In the genomic region with DNA sequence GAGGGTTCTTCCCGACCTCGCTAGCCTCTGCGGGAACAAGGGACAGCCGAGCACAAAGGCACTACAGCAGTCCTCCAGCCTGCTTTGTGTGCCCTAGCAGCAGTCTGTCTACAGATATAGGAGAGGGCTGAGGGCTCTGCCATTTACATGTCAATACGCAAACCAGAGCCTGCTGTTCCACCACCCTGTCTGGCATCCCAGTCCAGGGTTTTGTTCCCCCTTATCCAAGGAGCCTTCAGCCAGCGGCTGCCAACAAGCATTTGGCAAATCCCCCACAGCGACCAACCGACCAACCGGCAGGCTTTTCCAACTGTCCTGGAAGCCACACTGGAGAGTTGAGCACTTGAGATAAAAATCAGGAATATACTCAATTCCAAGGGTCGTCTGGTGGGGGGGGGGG, we compare ENCODE assay signal across 8 mouse cellular contexts. TPM values are rescaled to one million over a fixed set of nuclear protein-coding genes. Genes with fewer than 3 reads are reported as not detected.
A peak's percentile ranks its signal among the peaks of the same experiment; 100 is the strongest.
DNase-seq lines count a peak whose midpoint lies in the region; ATAC-seq lines count a peak whose summit lies in the region.

No protein-coding gene starts in this region.

- H3K4me3 ChIP-seq in kidney, embryonic 14.5 days (ENCODE audit: low read length), result no peak overlapping the region
- peak overlapping the region; percentile 21 for H3K4me3 ChIP-seq in forebrain, embryonic 14.5 days (ENCODE audit: low read depth, low read length)
- H3K4me3 ChIP-seq in midbrain, embryonic 13.5 days (replicated peaks), result peak overlapping the region; percentile 27

- no peaks in the 10 kb centered on the region for H3K36me3 ChIP-seq in kidney, embryonic 14.5 days (ENCODE audit: control insufficient read depth, insufficient read depth, low read length)
- H3K36me3 ChIP-seq in forebrain, embryonic 14.5 days (ENCODE audit: control insufficient read depth, insufficient read depth, low read length), result no peaks in the 10 kb centered on the region
- H3K36me3 ChIP-seq in midbrain, embryonic 13.5 days, result no peaks in the 10 kb centered on the region

- no peak overlapping the region for H3K9ac ChIP-seq in kidney, embryonic 14.5 days (ENCODE audit: low read depth, low read length)
- H3K9ac ChIP-seq in forebrain, embryonic 14.5 days (ENCODE audit: low read length), result peak overlapping the region; percentile 50
- peak overlapping the region; percentile 51; the same call in 1 of the 2 replicates for H3K9ac ChIP-seq in midbrain, embryonic 13.5 days (replicated peaks)

- 17% methylated on average over 10 of the region's 10 CpGs for WGBS in kidney, embryonic 14.5 days
- under 1% methylated on average over 10 of the region's 10 CpGs for WGBS in forebrain, embryonic 14.5 days
- 1% methylated on average over 10 of the region's 10 CpGs for WGBS in midbrain, embryonic 13.5 days

- H3K4me1 ChIP-seq in kidney, embryonic 14.5 days (ENCODE audit: control insufficient read depth, insufficient read depth, low read length), result 0 out of 2 replicates have a peak, but pooled peaks cover 3% of the 10 kb centered on the region
- H3K4me1 ChIP-seq in forebrain, embryonic 14.5 days (ENCODE audit: control insufficient read depth, insufficient read depth, low read length), result peaks cover 23% of the 10 kb centered on the region
- H3K4me1 ChIP-seq in midbrain, embryonic 13.5 days (replicated peaks), result peaks cover 53% of the 10 kb centered on the region

- no peak overlapping the region; the same call in 1 of the 2 replicates for H3K4me2 ChIP-seq in kidney, embryonic 14.5 days (replicated peaks; ENCODE audit: low read depth, low read length)
- H3K4me2 ChIP-seq in forebrain, embryonic 14.5 days (ENCODE audit: low read length), result peak overlapping the region; percentile 33
- peak overlapping the region; percentile 45 for H3K4me2 ChIP-seq in midbrain, embryonic 13.5 days (replicated peaks)

- no peaks in the 10 kb centered on the region for H3K27me3 ChIP-seq in kidney, embryonic 14.5 days (ENCODE audit: control insufficient read depth, insufficient read depth, low read length)
- H3K27me3 ChIP-seq in forebrain, embryonic 14.5 days (replicated peaks; ENCODE audit: control insufficient read depth, insufficient read depth, low read length), result no peaks in the 10 kb centered on the region
- no peaks in the 10 kb centered on the region for H3K27me3 ChIP-seq in midbrain, embryonic 13.5 days

- no peaks in the 10 kb centered on the region for H3K9me3 ChIP-seq in kidney, embryonic 14.5 days (ENCODE audit: control insufficient read depth, low read length)
- H3K9me3 ChIP-seq in forebrain, embryonic 14.5 days (replicated peaks; ENCODE audit: control insufficient read depth, low read length), result no peaks in the 10 kb centered on the region
- H3K9me3 ChIP-seq in midbrain, embryonic 13.5 days, result no peaks in the 10 kb centered on the region

- ATAC-seq in kidney, embryonic 14.5 days (ENCODE audit: low FRiP score, low TSS enrichment), result peak; percentile 30; the same call in 1 of the 2 replicates
- peak; percentile 95 for ATAC-seq in forebrain, embryonic 14.5 days
- ATAC-seq in midbrain, embryonic 13.5 days, result peak; percentile 95

- DNase-seq in kidney, postnatal 25 days, result no peak
- peak; percentile 62 for DNase-seq in brain, embryonic 18.5 days (ENCODE audit: low read depth, low spot score)
- DNase-seq in forebrain, embryonic 14.5 days (ENCODE audit: low spot score), result peak; percentile 95
- no peak for DNase-seq in layer of hippocampus, adult 9-10 months (ENCODE audit: low spot score)
- no peak for DNase-seq in c-Kit-positive CD71-positive TER-119-positive erythroid progenitor cells, embryonic 14.5 days (ENCODE audit: low spot score)
- no peak for DNase-seq in B cell, adult 2 months

- H3K27ac ChIP-seq in kidney, embryonic 14.5 days (ENCODE audit: low read depth, low read length), result no peak overlapping the region
- H3K27ac ChIP-seq in forebrain, embryonic 14.5 days (ENCODE audit: low read depth, low read length), result peak overlapping the region; percentile 95
- H3K27ac ChIP-seq in midbrain, embryonic 13.5 days, result peak overlapping the region; percentile 96

RNA-seq across cellular contexts. Expression of gene Ankrd6, which starts 27.2 kb away (rescaled TPM):
- 7.1 and 14.3 TPM in 2 replicates for polyA plus RNA-seq in kidney, embryonic 14.5 days (2014; fragmentation: Nextera tagmentation; extraction: Ambion mirVana)
- 32.7 and 33.5 TPM in 2 replicates for polyA plus RNA-seq in forebrain, embryonic 14.5 days (2014; fragmentation: Nextera tagmentation; extraction: Ambion mirVana)
- 30.4 and 32.2 TPM in 2 replicates for polyA plus RNA-seq in midbrain, embryonic 13.5 days (2015; fragmentation: Nextera tagmentation; extraction: Ambion mirVana)

RNA-seq across cellular contexts. Expression of gene Rragd, which starts 59.4 kb away (rescaled TPM):
- polyA plus RNA-seq in kidney, embryonic 14.5 days (2014; fragmentation: Nextera tagmentation; extraction: Ambion mirVana), result 14.5 and 21.1 TPM in 2 replicates
- polyA plus RNA-seq in forebrain, embryonic 14.5 days (2014; fragmentation: Nextera tagmentation; extraction: Ambion mirVana), result 17.6 and 22.7 TPM in 2 replicates
- polyA plus RNA-seq in midbrain, embryonic 13.5 days (2015; fragmentation: Nextera tagmentation; extraction: Ambion mirVana), result 32.2 and 32.3 TPM in 2 replicates

Comparison
In these comparisons a context has a peak if more than half of its experiments do, and no peak if none do; other contexts are left out.
1. ATAC-seq: peak in every context shown above with its lines; median percentile 95 in forebrain, embryonic 14.5 days; 95 in midbrain, embryonic 13.5 days; 30 in kidney, embryonic 14.5 days.
2. DNase-seq: peak in brain, embryonic 18.5 days (single experiment) and forebrain, embryonic 14.5 days (single experiment); none in kidney, postnatal 25 days (0 of 2), layer of hippocampus, adult 9-10 months (single experiment), c-Kit-positive CD71-positive TER-119-positive erythroid progenitor cells, embryonic 14.5 days (single experiment) and B cell, adult 2 months (0 of 2).